Mouse (Mus musculus): Measurements from ENCODE around the gene Txnrd1.

Gene Txnrd1

GRCm38 (mm10) chr10:82924750-82925149, 91.0 kb downstream of the Txnrd1 start:
- no peak for DNase-seq

GRCm38 (mm10) chr10:82925624-82926023, 91.9 kb downstream of the Txnrd1 start:
- DNase-seq = no peak

GRCm38 (mm10) chr10:82935018-82935633, 101.4 kb downstream of the Txnrd1 start:
- no peak for DNase-seq

GRCm38 (mm10) chr10:82935774-82936173, 102.0 kb downstream of the Txnrd1 start:
- no peak for DNase-seq
